Mouse (Mus musculus) kidney, postnatal 25 days (tissue): ENCODE results near the gene Slc25a26.

Source experiments
- DNase-seq, 2 experiments: peaks; one replicate each; pipeline ENCODE4 v3.0.0; 2021; ENCODE audit warnings: mixed read lengths in 2 of 2

Slc25a26 gene

DNA sequence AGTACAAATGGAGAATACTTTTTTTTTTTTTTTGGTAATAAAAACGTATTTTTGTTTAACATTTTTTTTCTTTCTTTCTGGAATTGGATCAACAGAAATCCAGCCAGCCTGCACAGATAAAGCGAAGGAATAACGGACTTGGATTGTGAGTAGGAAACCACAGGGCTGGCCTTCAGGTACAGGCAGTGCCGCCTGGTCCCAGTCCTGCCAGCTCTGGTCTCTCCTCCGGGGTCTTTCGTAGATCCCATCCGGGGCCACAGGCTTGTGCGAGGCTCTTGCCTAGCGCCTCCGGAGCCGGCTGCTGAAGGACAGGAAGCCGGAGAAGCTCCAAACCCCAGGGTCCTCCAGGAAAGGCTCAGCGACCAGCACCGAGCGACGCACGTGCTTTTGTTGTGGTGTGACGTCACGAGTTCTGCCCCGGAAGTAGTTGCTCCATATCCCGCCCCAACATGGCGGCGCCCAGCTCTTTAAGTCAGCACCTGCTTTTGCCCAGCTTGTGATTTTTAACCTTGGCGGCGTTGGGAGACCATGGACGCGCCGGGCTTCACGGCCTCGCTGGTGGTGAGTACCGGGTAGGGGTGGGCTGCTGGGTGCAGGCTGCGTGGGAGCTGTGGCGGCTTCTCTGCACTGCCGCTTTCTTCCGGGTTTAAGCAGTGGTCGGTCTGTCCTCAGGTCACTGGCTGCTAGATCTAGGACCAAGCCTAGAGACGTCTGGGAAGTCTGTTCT, at the start of gene Slc25a26:
TSS of gene Slc25a26 (plus strand) at position 435 of the 727 bp plus-strand sequence.
- DNase-seq = peak; percentile 92

DNA sequence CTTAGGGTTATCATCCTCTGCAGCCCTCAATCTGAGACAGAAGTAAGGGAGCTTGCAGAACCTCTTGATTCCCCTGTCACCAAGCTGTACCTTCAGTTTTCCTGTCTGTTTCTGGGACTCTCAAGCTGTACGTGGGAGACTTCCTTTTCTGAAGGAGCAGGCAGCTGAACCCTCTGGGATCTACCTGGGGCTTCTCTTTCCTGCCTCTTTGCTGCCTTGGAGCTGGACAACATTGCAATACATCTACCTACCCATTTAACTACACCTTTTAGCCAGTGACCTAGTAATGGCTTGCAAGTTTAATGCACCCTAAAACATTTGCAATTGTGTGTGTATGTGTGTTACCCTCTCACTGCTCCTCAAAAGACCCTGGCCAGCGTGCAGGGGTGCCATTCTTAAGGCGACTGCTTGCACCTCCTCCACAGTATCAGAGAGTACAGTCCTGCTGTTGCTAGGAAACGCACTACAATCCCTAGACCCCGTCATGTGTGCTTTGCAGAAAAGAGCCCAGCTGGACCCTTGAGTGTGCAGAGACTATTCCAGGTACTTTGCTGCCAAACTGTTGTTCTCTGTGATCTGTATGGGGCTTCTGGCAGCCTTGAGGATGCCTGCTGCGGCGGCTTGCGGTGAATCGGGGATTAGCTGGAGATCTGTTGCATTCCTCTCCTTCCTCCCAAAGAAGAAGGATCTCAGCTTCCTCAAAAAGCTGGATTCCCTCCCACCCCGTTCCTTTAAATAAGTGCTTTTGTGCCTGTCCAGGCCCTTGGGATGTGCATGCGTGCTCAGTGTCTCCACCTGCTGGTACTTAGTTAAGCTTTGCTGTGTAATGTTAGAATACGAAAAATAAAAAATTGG, 35.9 kb upstream of the Slc25a26 start:
- DNase-seq = peak; percentile 52 to 72

DNA sequence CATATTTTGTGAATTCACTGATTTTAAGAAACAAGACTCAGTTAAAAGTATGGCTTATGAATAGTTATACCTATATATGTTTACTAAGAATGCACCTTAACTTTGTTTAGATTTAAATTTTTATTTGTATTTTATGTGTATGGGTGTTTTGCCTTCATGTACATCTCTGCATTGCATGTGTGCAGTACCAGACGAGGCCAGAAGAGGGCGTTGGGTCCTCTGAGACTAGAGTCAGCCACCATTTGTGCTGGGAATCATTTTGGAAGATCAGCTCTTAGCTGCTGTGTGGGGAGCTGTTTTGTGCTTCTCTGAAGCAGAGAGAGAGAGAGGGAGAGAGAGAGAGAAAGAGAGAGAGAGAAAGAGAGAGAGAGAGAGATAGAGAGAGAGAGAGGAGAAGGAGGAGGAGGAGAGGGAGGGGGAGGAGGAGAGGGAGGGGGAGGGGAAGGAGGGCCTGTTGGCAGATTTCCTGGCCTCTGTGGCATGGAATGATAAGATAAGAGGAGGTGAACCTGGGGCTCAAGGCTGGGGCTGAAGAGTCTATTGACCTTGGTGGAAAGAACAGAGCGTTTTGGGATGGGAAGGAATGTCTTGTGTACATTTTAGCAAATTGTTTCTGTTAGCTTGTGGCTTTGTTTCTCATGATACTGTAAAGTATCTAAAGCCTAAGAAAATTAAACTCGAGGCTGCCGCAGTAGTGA, 33.5 kb upstream of the Slc25a26 start:
- DNase-seq = peak in 1 of 2 experiments; percentile 13

DNA sequence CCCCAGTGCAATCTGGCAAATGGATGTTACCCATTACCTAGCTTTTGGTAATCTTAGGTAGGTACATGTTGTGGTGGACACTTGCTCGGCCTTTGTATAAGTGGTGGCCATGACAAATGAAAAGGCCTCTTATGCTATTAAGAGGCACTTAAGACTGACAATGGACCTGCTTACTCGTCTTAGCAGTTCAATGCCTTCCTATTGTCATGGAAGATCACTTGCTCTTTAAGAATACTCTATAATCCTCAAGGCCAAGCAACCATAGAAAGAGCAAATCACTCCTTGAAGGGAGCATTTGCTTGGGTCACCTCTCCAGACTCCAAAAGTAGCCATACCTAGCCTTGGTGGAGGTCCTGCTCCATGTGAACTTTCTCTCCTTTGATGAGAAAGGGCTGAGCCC, 7.4 kb upstream of the Slc25a26 start:
- no peak for DNase-seq

DNA sequence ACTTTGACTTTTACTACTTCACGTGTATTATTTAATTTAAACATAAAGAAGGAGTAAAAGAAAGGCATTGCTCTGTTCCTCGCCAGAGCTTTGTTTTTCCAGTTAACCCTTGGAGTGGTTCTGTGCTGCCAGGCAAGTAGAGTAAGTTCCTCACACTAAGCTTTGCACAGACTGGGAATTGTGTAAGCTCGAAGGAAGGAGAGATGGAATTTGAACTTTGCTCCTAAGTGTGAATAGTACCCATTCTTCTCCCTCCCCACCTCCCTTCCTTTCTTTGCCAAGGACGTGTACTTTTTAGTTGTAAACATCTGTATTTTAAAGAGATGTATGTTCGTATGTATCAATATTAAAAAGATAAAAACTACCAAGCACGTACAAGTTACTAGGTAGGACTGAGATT, 3.8 kb downstream of the Slc25a26 start:
- DNase-seq = no peak

DNA sequence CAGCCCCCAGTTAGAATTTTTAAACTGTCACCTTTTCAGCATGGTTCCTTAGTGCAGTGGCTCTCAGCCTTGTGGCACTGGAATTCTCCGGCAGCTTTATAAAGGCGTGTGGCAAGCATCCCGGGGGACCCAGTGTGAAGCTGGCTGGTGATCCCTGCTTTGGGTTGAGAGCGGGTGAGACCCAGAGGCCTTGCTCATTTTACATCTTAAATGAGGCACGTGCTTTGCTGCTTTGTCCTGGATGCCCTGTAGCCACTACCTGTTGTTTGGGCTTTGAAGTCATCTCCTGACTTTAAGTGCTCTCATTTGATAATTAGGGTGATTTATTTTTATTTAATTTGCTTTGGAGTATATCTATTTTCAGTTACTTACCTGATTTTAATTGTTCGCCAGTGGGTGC, 7.8 kb downstream of the Slc25a26 start:
- no peak for DNase-seq

DNA sequence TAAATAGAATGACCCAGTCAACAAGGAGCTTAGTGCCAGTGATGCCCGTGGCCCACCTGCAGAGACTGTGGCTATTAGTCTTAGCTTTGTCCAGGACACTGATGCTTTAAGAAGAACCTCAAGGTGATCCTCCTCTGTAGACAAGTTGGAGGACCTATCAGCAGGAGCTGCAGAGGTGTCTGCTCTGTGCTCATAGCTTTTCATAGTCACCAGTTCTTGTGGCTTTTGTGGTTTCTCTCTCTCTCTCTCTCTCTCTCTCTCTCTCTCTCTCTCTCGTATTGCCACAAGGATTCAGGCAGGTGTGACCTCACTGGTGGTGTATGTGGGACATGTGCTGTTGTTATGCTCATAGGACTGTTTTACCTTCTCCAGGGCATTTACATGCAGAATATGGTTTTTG, 8.7 kb downstream of the Slc25a26 start:
- DNase-seq = no peak

DNA sequence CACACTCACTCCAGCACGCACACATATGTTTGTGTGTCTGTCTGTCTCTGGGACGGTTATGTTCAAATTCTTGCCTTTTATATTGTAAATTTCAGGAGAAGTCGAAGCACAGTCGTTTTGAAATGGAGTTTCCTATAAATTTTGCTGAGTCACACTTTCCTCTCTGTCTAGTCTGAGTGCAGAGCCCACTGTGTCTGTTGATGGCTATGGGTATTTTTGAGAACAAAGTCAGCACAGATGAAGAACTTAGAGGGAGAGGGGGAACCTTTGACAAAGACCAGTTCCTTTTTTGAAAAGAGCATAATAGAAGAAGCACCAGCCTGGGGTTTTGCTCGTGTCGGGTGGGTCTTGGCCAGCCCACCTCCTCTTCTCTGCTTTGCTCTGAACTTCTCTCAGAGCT, 9.1 kb downstream of the Slc25a26 start:
- no peak for DNase-seq

DNA sequence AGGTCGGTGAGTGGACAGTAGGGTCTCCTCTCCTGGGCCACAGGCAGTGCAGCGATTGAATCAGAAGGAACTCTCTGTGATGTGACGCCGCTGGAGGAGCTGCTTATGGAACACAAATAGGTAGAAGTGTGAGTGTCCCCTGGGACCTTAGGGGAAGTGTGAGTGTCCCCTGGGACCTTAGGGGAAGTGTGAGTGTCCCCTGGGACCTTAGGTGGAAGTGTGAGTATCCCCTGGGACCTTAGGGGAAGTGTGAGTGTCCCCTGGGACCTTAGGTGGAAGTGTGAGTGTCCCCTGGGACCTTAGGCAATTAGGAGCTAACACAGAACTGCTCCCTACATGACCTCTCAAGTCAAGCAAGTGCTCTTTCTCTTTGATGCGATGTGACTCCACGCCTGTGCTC, 18.0 kb downstream of the Slc25a26 start:
- DNase-seq = no peak

DNA sequence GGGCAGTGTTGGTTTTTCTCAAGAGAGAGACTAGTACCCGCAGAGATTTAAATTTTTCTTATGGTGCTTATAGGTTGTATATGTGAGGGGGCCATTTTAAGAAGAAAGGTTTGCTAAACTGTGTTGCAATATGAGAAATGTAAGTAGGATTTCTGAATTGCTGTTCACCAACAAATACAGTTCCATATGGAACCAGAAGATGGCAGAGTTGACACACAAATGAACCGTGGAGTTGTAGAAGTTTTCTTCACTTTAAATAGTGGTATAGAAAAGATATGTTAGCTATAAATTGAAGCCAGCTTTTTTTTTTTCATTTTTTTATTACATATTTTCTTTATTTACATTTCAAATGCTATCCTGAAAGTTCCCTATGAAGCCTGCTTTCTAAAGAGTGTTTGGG, 24.2 kb downstream of the Slc25a26 start:
- peak in 1 of 2 experiments; percentile 13 for DNase-seq

DNA sequence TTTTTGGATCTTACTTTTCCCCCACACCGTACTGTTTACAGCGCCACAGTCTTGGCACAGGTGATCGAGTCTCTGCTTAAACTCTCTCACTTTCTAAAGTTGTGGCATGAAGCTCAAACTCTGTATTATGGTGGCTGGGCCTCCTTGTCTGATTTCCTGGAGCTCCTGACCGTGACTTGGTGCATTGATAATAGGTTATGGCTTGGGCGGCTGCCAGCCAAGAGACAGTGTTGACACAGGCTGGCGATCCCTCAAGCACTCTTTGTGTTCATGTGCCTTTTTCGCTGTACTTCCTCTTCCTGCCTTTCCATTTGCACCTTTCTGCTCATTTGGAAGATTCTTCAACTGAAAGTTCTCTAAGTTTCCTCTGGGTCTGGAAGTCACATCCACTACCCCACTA, 30.6 kb downstream of the Slc25a26 start:
- DNase-seq = peak in 1 of 2 experiments; percentile 5

DNA sequence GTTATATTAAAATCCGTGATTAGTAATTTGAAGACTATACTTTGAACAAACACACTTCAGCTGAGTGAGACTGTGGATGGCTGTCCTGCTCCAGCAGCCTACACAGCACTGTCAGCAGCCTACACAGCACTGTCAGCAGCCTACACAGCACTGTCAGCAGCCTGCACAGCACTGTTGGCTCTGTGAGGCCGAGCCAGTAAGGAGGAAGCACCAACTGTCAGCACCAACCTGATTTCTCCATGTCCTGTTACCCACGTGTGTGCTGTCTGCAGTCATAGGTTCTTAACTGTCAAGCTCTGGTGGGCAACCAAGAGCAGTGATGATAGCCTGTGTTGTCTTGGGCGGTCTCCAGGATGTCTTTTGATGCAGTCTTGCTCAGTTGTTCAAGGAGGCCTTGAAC, 32.0 kb downstream of the Slc25a26 start:
- DNase-seq = no peak

DNA sequence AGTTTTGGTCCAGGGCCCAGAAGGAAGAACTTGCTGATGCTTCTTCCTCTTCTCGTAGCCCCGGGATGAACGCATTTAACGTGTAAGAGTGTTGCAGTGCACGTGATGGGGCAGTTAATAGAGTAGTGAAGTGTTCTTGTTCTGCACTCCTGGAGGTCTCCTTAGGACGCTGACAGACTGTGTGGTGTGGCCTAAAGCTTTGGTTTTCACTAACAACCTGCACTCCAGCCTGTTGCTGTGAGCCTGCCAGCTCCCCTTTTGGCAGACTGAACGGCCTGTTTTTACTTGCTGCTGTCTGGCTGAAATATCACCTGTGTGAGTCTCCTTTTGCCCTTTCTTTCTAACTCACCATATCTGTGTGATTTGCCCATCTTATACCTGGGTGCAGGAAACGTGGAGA, 36.3 kb downstream of the Slc25a26 start:
- DNase-seq = no peak

DNA sequence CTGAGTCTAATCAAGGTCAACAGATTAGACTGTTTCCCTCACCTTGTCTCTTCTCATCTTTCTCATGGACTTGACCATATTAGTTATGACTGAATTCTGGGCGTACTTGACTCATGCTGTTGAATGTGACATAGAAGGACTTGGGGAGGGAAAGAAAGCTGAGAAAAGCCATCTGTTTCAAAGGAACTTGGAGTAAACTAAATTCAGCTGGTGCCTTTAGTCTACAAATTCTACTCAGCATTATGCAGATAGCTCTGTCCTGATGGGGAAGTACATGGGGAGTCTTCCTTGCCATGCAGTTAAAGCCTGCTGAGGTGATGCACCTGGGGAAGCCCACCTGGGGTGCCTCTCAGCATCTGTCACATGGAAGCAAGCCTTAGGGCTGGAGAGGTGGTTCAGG, 37.5 kb downstream of the Slc25a26 start:
- no peak for DNase-seq

DNA sequence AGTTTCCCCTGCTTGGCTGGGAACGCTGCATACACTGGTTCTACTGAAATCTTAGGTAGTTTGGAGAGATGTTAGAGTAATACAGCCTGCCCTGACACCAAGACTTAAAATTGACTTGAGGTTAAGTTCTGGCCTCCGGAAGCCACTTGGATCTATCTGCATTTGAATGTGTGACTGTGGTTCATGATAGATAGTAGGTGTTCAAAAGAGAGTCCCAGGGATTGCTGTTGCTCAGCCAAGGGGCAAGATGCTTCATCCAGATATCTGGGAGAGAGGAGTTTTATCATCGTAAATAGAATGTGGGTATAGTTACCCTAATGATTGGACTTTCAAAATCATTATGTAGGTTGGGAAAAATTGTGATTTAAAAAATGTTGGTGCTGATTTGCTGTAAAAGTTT, 40.0 kb downstream of the Slc25a26 start:
- no peak for DNase-seq

DNA sequence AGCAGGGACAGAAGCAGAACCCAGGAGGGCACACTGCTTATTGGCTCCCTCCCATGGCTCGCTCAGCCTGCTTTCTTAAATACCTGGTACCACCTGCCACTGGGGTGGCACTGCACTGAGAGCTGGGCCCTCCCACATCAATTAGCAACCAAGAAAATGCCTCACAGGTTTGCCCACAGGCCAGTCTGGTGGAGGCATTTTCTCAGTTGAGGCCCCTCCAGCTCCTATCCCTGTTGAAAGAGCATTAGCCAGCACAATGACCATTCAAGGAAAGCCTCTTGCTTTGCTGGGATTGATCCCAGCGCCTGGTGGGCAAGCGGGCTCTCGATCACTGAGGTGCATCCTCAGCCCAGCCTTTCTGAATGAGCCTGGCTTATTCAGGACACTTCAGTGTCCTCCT, 40.5 kb downstream of the Slc25a26 start:
- DNase-seq = no peak

DNA sequence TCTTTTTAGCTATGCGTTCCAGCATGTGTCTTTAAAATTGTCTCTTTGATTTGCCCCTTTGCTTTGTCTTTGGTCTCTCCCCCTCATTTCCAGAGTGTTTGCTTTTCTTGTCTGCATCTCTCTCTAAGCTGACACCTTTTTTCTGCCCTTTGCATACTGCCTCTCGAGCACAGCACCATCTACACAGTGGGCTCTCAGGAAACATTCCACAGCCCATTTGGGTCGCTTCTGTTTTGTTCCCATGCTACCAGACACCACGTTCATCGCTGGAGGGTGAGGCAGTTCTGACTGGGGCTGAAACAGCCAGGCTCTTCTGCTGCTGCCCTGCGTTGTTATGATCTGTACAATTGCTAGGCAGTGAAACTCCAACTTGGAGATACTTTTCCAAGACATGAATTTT, 41.0 kb downstream of the Slc25a26 start:
- no peak for DNase-seq

DNA sequence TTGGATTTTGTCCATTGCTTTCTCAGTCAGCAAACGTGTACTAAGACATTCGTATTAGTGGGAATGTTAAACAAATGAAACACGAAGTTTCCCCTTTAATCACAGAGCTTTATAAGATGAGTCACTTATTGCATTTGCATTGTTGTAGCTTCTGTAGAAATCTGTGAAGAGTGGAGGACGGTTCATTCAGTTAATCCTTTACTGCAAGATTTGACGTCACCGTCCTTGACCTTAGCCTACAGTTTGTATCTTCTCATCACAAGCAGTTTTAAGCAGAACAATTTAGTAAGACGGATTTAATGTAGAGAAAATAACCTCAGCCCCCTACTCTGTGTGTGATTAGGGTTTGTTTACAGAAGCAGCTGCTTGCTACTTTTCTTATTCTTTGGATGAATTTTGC, 41.7 kb downstream of the Slc25a26 start:
- DNase-seq = no peak

DNA sequence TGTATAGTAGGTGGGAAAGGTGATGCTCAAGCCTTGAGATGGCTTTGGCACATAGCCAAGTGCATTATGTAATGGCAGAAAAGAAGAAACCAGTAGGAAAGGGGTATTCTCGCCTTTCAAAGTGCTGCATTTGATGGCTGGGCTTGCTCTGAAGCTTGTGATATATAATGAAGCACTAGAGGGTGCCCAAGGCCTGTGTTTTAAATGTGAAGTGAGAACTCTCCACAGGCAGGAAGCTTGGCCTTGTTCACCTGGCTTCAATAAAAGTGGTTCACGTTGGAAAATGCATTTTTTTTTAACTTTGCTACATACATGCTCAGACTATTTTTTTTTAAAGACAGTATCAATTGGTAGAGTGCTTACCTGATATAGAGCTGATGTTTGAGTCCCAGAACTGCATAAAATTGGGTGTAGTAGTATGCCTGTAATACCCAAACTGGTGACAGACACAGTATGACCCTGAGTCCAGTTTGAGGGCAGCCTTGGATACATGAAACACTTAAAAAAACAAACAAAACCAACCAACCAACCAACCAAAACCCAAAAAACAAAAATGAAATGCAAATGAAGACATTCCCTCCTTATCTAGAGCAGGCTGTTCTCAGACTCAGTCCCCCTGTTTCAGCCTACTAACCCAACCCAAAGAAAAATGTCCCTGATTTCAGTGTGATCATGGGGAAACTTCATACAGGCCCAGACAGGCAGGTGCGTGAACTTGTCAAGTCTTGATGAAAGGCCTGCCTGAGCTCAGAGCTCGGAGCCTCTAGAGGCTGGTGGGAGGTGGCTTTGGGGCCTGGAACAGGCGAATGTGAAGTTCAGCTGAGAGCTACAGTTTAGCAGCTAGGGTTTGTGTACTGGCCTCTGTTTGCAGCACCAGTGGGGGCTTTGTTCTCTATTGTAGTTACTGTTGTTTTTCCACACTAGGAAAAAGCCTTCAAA, 44.0 kb downstream of the Slc25a26 start:
- DNase-seq = peak in 1 of 2 experiments; percentile 58

DNA sequence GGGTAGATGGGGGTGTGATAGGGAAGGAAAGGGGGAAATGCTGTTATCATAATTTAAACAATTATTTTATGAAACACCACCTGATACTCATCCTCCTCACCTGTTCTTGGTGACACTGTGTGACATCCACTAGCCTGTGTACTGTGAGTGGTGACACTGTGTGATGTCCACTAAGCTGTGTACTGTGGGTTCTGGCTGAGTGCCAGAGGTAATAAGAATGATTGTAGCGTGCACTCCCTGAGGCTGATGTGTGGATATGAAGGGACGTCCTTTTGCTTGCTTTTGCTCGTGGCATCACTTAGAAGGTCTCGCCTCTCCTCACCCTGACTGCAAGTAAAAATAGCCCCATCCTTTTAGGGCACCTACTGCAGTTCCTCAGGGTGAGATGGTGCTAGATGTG, 47.1 kb downstream of the Slc25a26 start:
- no peak for DNase-seq

DNA sequence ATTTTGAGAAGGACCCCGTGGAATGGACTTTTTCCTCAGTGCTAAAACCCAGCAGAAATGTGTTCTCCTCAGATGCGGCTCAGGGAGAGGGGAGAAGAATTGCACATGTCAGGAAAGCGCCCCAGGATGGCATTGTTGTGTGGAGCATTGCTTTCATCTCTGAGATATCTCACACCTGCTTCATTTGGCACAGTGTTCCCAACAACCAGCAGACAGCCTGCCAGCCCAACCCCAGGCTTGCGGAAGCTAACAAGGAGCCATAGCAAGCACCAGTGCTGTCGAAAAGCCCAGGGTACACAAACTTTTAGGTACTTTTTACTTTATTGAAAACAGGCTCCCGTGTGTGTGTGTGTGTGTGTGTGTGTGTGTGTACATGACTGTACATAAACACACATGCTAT, 50.2 kb downstream of the Slc25a26 start:
- no peak for DNase-seq

DNA sequence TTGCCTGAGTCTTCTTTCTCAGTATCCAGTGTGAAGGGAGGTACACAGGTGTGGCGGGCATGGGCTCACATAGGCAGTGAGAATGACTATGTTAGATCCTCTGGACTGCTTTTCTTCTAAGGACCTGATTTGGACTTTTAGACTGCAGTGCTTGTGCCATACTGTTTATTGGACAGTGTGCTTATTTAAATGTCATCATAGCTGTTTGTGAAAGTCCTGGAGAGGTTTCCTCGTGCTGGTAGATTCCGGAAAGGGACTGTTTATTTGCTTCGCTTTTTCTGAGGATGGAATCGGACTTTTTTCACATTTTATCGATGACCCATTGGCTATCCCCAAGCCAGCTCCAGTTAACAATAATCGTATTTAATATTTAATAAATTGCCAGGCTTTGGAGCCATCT, 50.7 kb downstream of the Slc25a26 start:
- DNase-seq = no peak

DNA sequence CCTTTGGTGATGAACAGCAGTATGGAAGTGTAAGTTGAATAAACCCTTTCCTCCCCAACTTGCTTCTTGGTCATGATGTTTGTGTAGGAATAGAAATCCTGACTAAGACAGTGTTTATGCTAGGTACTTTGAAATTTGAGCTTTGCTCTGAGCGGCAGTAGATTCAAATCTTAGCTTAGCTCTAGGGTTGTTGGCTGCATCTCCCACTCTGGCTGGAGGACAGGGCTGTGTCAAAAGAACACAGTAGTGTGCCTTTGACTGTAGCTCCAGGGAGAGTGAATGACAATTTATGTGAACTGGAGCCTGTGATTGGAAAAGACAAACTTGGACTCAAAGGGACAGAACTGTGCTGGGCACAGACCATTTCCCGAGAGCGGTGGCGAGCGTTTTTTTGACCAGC, 53.0 kb downstream of the Slc25a26 start:
- no peak for DNase-seq
